Mouse (Mus musculus) thymus, postnatal 25 days (tissue): ENCODE data around the gene Ctla4.

Experiments
- DNase-seq: peaks from one replicate; pipeline ENCODE4 v3.0.0; 2022

Gene Ctla4

GRCm38 (mm10) chr1:60886981-60887380, at the start of gene Ctla4:
TSS of gene Ctla4 (plus strand) at chr1:60887000.
- DNase-seq, result no peak

- DNase-seq, result no peak
Observed at GRCm38 (mm10) chr1:60839161-60839560, 47.6 kb upstream of the Ctla4 start.

GRCm38 (mm10) chr1:60845318-60846060, 41.3 kb upstream of the Ctla4 start:
- no peak for DNase-seq

GRCm38 (mm10) chr1:60846616-60847275, 40.1 kb upstream of the Ctla4 start:
- DNase-seq, result no peak

GRCm38 (mm10) chr1:60849112-60849511, 37.7 kb upstream of the Ctla4 start:
- DNase-seq, result no peak

- DNase-seq, result no peak
Observed at GRCm38 (mm10) chr1:60849816-60850215, 37.0 kb upstream of the Ctla4 start.

GRCm38 (mm10) chr1:60851041-60851781, 35.6 kb upstream of the Ctla4 start:
- DNase-seq, result no peak

- no peak for DNase-seq
Observed at GRCm38 (mm10) chr1:60852075-60852769, 34.6 kb upstream of the Ctla4 start.

- DNase-seq, result peak; percentile 31
Observed at GRCm38 (mm10) chr1:60852770-60853147, 34.0 kb upstream of the Ctla4 start.

- peak; percentile 25 for DNase-seq
Observed at GRCm38 (mm10) chr1:60853330-60853956, 33.4 kb upstream of the Ctla4 start.

- no peak for DNase-seq
Observed at GRCm38 (mm10) chr1:60853991-60854390, 32.8 kb upstream of the Ctla4 start.

GRCm38 (mm10) chr1:60857351-60858220, 29.2 kb upstream of the Ctla4 start:
- no peak for DNase-seq

- no peak for DNase-seq
Observed at GRCm38 (mm10) chr1:60859159-60859558, 27.6 kb upstream of the Ctla4 start.

GRCm38 (mm10) chr1:60859842-60860241, 27.0 kb upstream of the Ctla4 start:
- no peak for DNase-seq

- peak; percentile 56 for DNase-seq
Observed at GRCm38 (mm10) chr1:60860357-60860946, 26.3 kb upstream of the Ctla4 start.

- DNase-seq, result no peak
Observed at GRCm38 (mm10) chr1:60860955-60861354, 25.8 kb upstream of the Ctla4 start.

- no peak for DNase-seq
Observed at GRCm38 (mm10) chr1:60861431-60861830, 25.4 kb upstream of the Ctla4 start.

- no peak for DNase-seq
Observed at GRCm38 (mm10) chr1:60862510-60862909, 24.3 kb upstream of the Ctla4 start.

GRCm38 (mm10) chr1:60862951-60863461, 23.8 kb upstream of the Ctla4 start:
- DNase-seq, result no peak

- no peak for DNase-seq
Observed at GRCm38 (mm10) chr1:60863701-60864100, 23.1 kb upstream of the Ctla4 start.

GRCm38 (mm10) chr1:60865167-60865566, 21.6 kb upstream of the Ctla4 start:
- no peak for DNase-seq
